Mouse (Mus musculus) gastrocnemius, adult 18-20 months (tissue): Measurements from ENCODE around the gene Tfr2. TPM values are rescaled to one million over a fixed set of nuclear protein-coding genes. Genes with fewer than 3 reads are reported as not detected.

Experiments used
- DNase-seq: peaks from one replicate; pipeline ENCODE4 v3.0.0; 2021; ENCODE audit warnings: low spot score
- long read RNA-seq, 2 experiments: library from polyadenylated mRNA; stranded (forward); transcript quantifications; one replicate each; pipeline ENCODE4 v2.0.0; 2021
- total RNA-seq, 2 experiments: library from RNA; stranded (reverse); gene quantifications; 2 replicates each; pipeline ENCODE4 v1.2.3; 2021

The Tfr2 gene
- total RNA-seq, result under 1 TPM in 1 of 2 experiments, not detected in 1; 0.36 TPM
- long read RNA-seq, experiment 1, result 0 reads
- long read RNA-seq, experiment 2, result 0 reads

DNA sequence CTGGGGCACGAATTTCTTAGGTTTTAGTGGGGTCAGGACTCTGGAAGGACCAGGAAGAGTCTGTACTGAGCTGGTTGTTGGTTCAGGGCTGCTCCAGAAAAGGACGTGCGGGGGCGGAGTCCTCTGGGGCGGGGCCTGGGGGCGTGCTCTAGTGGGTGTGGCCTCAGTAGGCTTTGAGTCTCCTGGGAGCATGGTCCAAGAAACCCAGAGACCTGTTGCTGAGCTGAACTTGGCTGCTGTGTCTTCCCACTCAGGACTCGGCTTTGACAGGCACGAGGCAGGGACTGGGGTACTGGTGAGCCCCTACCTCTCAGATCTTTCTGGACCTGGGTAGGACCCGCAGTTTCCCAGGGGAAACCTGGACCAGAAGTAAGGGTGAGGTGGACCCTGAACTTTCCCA, at the start of gene Tfr2:
Gene Tfr2, plus strand, starts transcription at position 176 of the 400 bp plus-strand sequence.
- peak; percentile 40 for DNase-seq

DNA sequence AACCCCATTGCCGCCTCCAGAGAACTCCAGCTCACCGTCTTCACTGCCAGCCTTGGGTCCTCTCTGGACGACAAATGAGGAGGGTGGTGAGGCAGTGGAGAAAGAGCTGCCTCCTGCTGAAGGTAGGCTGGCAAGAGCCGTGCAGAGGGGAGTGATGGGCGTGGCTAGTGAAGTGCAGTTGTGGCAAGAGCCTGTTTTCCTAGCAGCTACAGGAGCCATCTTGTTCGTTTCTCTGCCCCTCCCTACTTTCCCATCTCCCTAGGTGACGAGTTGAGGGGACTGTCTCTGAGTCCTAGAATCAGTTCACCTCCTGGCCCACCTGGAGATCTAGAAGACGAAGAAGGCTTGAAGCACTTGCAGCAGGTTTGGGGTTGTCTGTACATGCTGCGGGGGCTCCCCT, 47.8 kb upstream of the Tfr2 start:
- DNase-seq, result no peak

- DNase-seq, result peak; percentile 0
Measured at GRCm38 (mm10) chr5:137522711-137523110, 46.9 kb upstream of the Tfr2 start.

- DNase-seq, result peak; percentile 0
Measured at GRCm38 (mm10) chr5:137523396-137524250, 46.0 kb upstream of the Tfr2 start.

DNA sequence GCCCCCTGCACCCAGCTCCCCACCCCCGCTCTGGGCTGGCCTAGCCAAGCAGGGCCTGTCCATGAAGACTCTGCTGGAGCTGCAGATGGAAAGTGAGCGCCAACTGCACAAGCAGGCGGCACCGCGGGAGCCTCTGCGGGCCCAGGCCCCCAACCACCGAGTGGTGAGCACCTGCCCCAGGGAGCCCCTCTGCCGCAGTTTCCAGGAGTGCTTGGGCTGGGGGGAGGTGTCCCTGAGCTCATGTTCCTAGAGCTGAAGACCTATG, 45.5 kb upstream of the Tfr2 start:
- DNase-seq, result peak; percentile 2

DNA sequence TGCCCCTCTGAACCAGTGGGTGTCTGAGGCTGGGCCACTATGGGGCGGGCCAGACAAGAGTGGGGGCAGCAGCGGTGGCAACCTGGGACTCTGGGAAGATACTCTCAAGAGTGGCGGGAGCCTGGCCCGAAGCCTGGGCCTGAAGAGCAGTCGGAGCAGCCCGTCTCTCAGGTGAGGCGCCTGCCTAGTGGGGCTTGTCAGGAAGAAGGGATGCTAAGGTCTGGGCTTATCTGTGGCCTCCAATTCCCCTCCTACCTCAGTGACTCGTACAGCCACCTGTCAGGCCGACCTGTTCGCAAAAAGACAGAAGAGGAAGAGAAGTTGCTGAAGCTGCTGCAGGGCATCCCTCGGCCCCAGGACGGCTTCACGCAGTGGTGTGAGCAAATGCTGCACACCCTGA, 45.0 kb upstream of the Tfr2 start:
- no peak for DNase-seq

GRCm38 (mm10) chr5:137525511-137525910, 44.1 kb upstream of the Tfr2 start:
- DNase-seq, result no peak

GRCm38 (mm10) chr5:137526192-137526936, 43.3 kb upstream of the Tfr2 start:
- no peak for DNase-seq

- no peak for DNase-seq
Measured at GRCm38 (mm10) chr5:137527413-137527812, 42.2 kb upstream of the Tfr2 start.

DNA sequence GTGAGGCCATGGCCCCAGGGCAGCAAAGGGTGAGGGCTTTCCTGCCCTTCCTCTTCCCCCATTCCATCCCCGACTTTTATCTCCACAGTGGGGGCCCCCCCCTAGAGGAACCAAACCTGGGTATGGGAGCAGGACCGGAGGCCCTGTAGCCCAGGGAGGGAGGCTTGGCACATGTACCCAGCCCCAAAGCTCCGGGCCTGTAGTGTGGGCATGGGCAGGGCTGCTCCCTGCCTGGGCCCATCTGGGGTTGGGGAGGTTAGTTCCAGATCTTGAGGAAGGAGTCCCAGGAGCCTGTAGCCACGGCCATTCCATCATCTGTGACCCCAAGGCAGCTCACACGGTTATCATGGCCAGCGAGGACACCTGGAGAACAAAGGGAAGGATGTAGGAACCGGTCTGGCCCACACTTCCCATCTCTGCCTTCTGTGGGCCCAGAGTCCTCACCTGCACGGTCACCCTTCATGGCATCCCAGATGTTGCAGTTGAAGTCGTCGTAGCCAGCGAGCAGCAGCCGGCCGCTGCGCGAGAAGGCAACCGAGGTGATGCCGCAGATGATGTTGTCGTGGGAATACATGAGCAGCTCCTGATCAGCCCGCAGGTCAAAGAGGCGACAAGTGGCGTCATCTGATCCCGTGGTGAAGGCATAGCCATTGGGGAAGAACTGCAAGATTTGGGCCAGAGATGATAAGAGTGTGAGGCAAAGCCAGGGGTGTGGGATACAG, 41.2 kb upstream of the Tfr2 start:
- no peak for DNase-seq

- no peak for DNase-seq
Measured at GRCm38 (mm10) chr5:137529221-137529995, 40.2 kb upstream of the Tfr2 start.

- no peak for DNase-seq
Measured at GRCm38 (mm10) chr5:137530075-137530474, 39.6 kb upstream of the Tfr2 start.

DNA sequence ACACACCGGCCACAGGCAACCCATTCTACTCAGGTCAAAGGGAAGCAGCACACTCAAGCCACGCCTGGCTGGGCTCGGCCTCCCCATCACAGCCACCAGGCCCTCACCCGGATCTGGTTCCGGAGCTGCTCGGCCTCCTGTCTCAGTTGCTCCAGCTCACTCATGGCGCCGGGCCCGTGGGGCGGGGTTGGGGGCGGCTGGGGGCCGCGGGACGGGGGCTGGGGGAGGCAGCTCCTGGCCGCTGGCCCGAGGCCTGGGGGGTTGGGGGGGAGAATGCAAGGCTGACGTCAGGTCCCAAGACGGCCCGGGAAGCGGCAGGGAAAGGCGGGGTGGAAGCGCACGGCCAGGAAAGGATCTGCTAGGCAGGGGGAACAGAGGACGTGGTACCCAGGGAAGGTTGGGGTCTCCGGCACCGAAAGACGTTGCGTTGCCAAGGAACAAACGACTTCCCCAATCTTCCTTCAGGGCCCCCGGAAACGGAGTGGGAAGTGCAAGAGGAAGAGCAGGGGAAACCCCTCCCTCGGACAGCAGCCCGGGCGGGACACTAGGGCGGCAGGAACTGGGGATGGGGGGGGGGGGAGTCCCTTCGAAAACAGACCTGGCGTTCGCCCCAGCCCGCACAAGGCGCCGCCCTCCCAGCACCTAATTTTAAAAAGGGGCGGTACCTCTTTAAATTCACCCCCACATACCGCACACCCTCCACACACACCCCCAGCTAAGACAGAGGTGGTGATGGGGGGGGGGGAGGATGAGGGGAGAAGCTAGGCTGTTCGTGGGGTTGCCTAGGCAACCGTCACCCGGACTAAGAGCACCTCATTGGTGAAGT, 38.8 kb upstream of the Tfr2 start:
- DNase-seq, result peak; percentile 64

DNA sequence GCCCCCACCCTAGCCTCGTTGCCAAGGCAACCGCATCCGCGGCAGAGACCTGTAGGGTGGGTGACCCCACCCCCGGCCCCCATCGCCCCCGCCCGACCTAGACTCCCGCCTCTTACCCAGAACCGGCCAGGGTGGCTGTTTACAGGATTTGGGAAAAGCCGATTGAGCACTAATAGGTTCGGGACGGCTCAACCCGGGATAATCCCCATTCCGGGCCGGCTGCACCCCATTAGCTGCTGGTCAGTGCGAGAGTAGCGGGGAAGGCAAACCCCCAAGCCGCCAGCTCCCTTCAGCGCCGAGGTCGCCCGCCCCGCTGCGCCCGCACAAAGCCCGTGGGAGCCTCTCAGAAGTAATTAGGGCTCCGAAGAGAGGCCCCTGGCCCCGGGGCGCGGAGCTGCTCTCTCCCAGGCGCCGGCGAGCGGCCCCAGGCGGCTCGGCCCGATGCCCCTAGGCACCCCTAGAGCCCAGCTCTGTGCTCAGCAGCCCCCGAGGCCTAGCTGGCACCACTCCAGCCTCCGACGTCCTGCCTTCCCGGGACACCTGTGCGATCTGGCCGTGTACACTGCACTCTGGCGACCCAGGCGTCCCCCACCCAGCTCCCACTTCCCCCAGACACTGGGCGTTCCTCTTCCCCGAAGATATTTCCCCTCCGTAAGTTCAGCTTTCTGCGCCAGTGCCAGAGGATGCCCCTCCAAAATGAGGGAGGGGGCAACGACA, 38.1 kb upstream of the Tfr2 start:
- DNase-seq, result peak; percentile 57

GRCm38 (mm10) chr5:137532131-137532807, 37.4 kb upstream of the Tfr2 start:
- DNase-seq, result no peak

GRCm38 (mm10) chr5:137532808-137533116, 36.9 kb upstream of the Tfr2 start:
- no peak for DNase-seq

GRCm38 (mm10) chr5:137533117-137533827, 36.4 kb upstream of the Tfr2 start, which contains the start of the genes Epo and Gnb2:
Gene Epo (minus strand): TSS chr5:137533242.
Gene Gnb2 (minus strand): TSS chr5:137533510.
- DNase-seq, result peak; percentile 99

DNA sequence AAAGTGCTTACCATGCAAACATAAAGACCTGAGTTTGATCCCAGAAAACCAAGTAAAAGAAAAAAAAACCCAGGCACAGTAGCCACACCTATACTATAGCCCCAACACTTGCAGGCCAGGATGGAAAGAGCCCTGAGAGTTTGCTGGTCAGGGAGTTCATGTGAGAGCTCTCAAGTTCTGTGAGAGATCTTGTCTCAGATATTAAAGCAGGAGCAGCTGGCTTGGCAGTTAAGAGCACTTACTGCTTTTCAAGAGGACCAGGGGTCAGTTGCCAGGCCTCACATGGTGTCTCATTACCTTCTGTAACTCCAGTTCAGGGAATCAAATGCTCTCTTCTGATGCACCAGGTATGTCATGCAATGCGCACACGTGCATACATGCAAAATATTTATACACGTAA, 34.9 kb upstream of the Tfr2 start:
- no peak for DNase-seq

DNA sequence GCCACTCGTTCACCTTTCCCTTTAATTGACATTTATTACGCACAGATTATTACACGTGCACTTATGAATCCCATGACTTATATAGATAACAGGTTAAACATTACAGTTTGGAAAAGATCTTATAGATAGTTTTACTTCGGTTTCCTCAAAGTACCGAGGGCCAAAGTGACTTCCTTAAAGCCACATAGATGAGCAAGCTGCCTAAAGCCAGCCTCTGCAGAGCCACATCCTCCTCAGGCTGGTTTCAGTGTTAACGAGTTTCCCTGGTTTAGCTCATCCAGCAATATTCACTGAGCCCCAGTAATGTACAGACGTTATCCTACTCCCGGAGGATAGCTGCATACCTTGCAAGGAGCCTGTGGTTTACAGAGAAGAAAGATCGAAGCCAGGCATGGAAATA, 34.3 kb upstream of the Tfr2 start:
- no peak for DNase-seq
